Mouse (Mus musculus): ENCODE measurements around the gene Kalrn. TPM values are rescaled to one million over a fixed set of nuclear protein-coding genes. Genes with fewer than 3 reads are reported as not detected.

Kalrn gene
- total RNA-seq, 2 experiments from 2014 or later = 30.2 to 32.1 TPM

- DNase-seq = no peak
- intact Hi-C loops (cut with DNase I) = no loop called here
Measured at GRCm38 (mm10) chr16:34382992-34383391, 190.3 kb downstream of the Kalrn start.

DNA sequence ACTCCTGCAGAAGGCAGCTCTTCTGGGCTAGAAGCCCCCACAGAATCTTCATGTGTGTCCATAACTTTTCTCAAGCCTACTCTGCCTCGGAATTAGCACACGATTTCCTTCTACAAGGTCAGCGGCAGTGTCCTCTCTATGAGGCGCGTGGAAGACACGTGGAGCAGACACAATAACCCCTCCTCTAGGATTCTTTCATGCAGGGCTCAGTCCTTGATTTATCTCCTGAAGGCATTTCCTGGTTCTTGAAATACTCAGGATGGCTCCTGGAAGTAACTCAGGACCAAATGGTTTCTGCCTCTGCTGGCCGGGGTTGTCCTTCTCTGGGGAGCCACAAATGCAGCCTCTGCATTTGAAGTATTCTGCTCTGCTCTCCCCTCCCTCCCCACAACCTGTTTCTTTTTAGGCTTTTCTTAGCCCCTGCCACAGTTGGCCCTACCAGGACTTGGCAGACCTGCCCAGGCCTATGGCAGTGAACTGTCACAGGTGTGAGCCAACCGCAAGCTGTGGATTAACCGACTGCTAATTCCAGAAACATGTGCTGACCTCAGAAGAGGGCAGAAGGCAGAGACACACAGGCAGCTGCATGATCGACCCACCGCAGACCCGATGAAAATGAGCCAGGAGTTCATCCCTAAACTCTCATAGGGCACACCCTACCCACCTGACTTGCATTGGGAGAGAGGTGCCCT, 197.0 kb downstream of the Kalrn start:
- intact Hi-C loops (cut with DNase I) = no loop called here
- peak in 1 of 2 experiments; percentile 11 for DNase-seq

- intact Hi-C loops (cut with DNase I) = no loop called here
- no peak for DNase-seq
Measured at GRCm38 (mm10) chr16:34373519-34373918, 199.8 kb downstream of the Kalrn start.

GRCm38 (mm10) chr16:34372103-34372741, 201.1 kb downstream of the Kalrn start:
- intact Hi-C loops (cut with DNase I) = loop anchor here (1.0 kb wide), 1 partner anchor 22 kb away; no protein-coding TSS in a partner anchor
- peak; percentile 59 to 75 for DNase-seq

DNA sequence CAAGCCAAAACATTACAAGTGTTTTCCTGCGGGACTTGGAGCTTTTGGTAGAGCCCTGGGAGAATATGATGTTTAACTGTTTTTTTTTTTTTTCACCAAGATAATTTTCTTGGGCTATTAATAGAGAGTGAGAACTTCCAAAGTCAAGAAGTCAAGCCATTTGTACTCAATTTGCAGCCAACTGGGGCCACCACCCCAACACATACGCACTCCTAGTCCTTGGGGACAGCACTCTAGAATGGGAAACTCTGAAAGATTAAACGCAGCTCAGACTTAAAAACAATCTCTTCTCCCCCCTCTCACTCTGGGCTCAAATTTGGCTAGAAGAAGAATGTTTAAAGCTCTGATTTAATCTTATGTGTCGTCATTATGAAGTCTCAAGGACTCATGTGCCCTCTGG, 214.1 kb downstream of the Kalrn start:
- intact Hi-C loops (cut with DNase I) = no loop called here
- no peak for DNase-seq

GRCm38 (mm10) chr16:34355547-34355946, 217.8 kb downstream of the Kalrn start:
- intact Hi-C loops (cut with DNase I) = no loop called here
- no peak for DNase-seq

- intact Hi-C loops (cut with DNase I) = no loop called here
- no peak for DNase-seq
Measured at GRCm38 (mm10) chr16:34354042-34354441, 219.3 kb downstream of the Kalrn start.

GRCm38 (mm10) chr16:34352747-34353146, 220.6 kb downstream of the Kalrn start:
- intact Hi-C loops (cut with DNase I) = no loop called here
- peak; percentile 33 to 62 for DNase-seq

GRCm38 (mm10) chr16:34351575-34352150, 221.7 kb downstream of the Kalrn start:
- no peak for DNase-seq
- intact Hi-C loops (cut with DNase I) = no loop called here

DNA sequence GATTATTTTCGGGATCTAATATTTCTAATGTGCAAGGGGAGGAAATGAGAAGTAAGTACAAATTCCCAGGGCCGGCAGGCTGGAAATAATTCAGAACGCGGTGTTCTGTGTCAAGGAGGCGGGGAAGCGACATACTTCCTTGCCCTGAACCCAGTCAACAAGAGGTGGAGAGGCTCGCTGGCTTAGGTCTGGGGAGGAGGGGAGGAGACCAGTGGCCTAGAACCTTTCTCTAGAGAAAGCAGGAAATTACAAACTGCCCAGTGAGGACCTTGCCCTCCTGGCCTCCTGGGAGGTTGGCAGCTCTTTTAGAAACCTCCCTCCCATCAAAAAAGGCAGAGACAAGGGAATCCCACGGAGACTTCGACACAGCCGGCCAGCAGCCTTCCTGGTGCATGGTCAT, 225.8 kb downstream of the Kalrn start:
- intact Hi-C loops (cut with DNase I) = no loop called here
- peak; percentile 50 to 52 for DNase-seq

DNA sequence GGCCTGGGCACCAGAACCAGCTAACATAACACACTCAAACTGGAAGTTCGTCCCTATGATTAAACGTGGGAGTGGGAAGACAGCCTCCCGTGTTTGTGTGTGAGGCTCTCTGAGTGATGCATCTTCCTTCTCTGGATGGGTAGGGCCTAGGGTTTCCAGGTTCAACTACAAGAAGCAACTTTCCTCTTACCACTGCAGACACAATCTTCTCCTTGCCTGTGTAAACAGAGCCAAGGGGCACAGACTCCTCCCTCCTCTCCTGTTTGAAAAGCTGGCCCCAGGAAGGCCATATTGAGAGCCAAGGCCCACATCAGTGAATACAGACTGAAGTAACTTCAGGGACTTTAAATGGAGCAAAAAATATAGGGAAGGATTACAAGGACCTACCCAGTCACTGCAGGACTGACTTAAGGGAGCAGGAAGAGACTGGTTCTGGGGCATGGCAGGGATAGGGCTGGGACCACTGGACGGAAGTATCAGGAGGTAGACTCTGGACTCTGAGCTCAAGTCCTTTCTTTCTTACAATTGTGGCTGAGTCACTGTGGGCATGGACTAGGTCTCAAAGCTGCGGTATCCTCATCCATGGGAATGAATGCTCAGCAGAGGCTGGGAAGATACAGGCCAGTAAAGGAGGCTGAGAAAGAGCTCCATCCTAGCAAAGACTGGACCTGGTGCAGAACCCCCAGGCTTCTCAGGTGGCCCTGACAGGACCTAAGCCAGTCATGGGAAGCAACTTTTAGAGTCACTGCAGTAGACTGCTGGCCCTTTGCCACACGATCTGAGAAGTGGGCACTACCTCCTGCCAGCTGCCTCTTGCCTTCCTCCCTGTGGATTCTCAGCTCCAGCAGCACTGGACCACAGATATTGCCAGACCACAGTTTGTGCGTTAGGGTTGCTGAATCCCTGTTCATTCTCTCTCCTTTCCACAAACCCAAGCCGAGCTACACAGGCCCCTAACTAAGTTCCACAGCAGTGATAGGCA, 228.1 kb downstream of the Kalrn start:
- no peak for DNase-seq
- intact Hi-C loops (cut with DNase I) = loop anchor here (1.0 to 5.0 kb wide), 5 partner anchors 97 to 357 kb away; partner anchors contain the start of gene Kalrn

DNA sequence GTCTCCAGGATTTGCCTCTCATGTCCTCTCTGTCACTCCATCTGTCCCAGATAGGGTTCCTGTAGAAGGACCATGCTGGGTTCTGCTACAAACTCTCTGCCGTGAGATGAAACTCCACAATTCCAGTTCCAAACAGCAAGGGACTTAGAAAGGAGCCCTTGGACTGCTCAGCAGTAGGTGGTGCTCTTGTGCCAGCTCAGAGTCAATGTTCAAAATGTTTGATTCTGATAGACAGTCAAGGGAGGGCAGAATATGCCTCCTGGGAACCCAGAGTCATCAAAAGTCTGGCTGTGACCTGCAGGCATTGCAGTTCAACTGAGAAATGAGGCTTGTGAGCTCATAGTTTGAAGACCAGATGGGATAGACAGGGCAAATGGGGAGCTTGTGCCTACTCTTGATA, 229.4 kb downstream of the Kalrn start:
- intact Hi-C loops (cut with DNase I) = loop anchor here (1.0 to 5.0 kb wide), 5 partner anchors 98 to 358 kb away; partner anchors contain the start of gene Kalrn
- DNase-seq = peak; percentile 60 to 66

DNA sequence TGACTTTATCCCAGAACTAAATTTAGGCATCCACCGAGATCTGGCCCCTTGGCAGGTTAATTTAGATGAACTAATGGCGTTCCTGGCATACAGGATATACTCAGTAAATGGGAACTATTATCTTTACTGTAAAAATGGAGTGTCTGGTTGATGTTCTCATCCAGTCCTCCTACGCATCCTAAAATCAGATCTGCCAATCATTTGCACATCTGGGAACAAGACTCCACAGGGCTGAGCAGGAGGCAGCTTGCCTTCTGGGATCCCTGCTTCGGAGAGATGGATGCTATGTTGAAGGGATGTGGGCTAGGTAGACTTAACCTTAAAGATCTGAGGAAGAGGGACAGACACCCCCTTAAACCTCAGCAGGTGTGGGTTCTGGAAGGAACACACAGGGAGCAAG, 230.2 kb downstream of the Kalrn start:
- DNase-seq = no peak
- intact Hi-C loops (cut with DNase I) = loop anchor here (5.0 kb wide), 2 partner anchors 99 to 359 kb away; no protein-coding TSS in a partner anchor

GRCm38 (mm10) chr16:34342369-34343160, 230.8 kb downstream of the Kalrn start:
- peak in 1 of 2 experiments; percentile 26 for DNase-seq
- intact Hi-C loops (cut with DNase I) = loop anchor here (5.0 kb wide), 2 partner anchors 100 to 360 kb away; no protein-coding TSS in a partner anchor

- peak in 1 of 2 experiments; percentile 40 for DNase-seq
- intact Hi-C loops (cut with DNase I) = no loop called here
Measured at GRCm38 (mm10) chr16:34334919-34335318, 238.4 kb downstream of the Kalrn start.

DNA sequence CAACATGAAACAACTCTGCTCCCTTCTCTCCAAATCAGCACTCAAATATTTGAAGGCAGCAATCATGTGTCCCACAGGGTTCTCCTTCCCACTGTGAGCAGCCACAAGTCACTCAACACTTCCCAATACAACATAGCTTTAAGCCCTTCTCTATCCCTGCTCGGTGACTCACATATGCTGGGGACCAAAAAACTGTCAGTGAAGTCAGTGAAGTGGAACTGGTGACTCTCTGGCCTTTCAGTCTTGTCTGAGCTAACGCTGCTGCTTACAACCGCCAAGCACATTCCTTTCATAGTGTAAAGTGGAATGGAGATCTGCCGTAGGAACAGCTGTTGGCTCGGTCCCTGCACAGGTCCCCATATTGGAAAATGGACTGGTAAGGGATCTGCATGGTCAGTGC, 241.7 kb downstream of the Kalrn start:
- intact Hi-C loops (cut with DNase I) = no loop called here
- peak; percentile 26 to 39 for DNase-seq

DNA sequence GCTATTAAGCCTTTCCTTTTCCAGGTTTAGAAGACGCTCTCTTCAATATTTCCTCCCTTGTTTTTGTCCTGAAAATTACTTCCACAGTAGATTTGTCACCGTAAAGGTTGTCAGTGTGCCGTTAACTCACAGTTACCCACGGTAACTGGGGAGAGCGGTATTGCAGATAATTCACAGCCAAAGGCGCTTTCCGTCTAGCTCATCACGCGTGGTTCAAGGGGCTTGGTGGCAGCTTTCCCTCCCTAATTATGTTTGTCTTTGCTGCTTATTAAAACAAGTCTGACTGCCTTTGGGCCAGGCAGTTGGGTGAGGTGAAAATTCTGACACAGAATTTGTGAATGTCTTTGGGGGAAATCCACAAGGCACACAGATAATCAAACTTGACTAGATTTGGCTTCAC, 243.5 kb downstream of the Kalrn start:
- DNase-seq = no peak
- intact Hi-C loops (cut with DNase I) = no loop called here

GRCm38 (mm10) chr16:34329431-34329873, 243.9 kb downstream of the Kalrn start:
- intact Hi-C loops (cut with DNase I) = no loop called here
- DNase-seq = no peak

DNA sequence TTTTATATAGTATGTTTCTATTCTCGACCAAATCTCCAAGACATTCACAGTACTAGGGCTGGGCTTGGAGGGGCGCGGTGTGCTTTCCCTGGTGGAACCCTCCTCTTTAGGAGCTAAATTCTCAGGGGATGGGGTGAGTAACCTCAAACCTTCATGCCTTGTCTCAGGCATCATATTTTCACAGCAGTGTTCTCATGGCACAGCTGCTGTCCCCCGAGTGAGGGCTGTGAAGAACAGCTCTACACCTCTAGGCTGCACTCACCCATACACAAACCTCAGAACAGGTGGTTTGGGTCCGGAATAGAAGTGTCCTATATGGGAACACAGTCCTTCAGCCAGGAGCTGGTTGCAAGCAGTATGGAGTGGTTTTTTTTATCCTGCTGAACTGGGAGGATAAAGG, 245.4 kb downstream of the Kalrn start:
- DNase-seq = no peak
- intact Hi-C loops (cut with DNase I) = no loop called here

All from heart, postnatal 36 days (tissue).